Mouse (Mus musculus): ENCODE data around the gene Cyp4f17.
"Not testable (repeated sequence)": the region's sequence is repeated elsewhere in the genome, so short reads cannot be mapped to it uniquely, and the experiment has no call there.

DNA sequence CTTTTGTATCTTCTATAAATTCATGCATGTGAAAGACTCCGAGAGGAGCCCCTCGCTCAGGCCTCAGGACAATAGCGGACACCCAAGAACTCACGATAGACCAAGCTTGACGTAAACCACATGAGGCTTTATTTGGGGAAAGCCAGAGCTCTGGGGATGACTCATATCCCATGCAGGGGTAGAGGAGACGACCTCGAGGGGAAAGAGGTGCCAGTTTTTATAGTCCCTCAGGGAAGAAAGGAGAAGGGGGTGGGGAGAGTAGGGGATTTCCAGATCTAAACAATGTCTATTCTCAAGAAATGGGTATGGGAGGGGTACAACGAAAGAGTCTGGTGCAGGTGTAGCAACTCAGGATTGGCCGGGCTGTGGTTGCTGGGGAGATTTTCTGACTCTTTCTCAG lies 48.5 kb downstream of the Cyp4f17 start:
- not testable (repeated sequence) for TF ChIP-seq CTCF (IDR thresholded peaks at IDR 0.05); EP300 (IDR thresholded peaks at IDR 0.05; ENCODE audit: insufficient read depth, low read depth, low read length)
